ENCODE assay signal across 7 mouse cellular contexts in the genomic region with DNA sequence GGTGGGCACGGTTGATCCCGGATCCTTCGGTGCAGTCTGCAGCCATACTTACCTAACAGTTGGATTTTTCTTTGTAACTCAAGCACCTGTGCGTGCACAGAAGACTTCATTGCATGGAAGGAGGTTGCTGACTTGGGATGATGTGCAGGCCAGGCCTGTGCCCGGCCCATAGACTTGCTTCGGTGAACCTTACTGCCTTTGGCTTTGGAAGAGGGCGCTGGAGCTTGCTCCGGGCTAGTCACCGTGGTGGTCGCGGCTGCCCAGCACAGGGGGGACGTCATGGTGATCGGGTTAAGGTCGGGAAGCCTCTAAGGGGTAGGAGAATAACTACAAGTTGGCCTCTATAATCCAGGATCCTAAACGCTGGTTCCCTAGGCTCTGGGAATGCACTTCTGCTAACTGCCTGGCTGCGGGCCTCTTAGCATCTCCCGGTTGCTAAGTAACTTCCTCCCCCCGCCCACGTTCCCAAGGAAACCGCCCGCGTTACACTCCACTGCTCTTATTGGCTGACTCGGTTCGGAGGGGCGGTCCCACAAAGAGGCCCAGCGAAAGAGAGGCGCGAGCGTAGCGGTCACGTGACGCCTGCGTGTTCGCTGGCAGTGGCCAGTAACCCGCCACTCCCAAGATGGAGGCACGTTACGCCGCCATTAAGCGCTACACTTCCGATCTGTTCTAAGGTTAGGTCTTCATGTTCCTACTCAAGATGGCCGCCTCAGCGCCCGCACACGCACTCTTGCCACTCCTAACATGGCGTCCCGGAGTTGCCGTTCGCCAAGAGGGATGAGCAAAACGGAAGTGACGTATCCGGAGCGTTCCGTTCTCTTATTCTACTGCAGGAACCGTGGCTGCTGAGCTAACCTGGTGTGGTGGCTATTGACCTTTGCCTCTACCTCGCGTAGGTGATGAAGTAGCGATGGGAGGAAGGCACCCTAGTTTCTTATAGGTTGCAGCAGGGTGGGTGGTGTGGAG. TPM values are rescaled to one million over a fixed set of nuclear protein-coding genes. Genes with fewer than 3 reads are reported as not detected.
DNase-seq lines count a peak whose midpoint lies in the region; ATAC-seq lines count a peak whose summit lies in the region.

Gene Ccdc151 (minus strand): TSS at position 441 of the 969 bp plus-strand sequence.
Gene Prkcsh (plus strand): TSS at position 613 of the 969 bp plus-strand sequence.

- no peaks in the 10 kb centered on the region for H3K27me3 ChIP-seq in embryonic facial prominence, embryonic 12.5 days
- H3K27me3 ChIP-seq in limb, embryonic 11.5 days (ENCODE audit: control insufficient read depth, insufficient read depth, low read length) = no peaks in the 10 kb centered on the region
- H3K27me3 ChIP-seq in midbrain, embryonic 14.5 days (ENCODE audit: control insufficient read depth, insufficient read depth, low read length) = no peaks in the 10 kb centered on the region

- peak; percentile 98 for DNase-seq in adrenal gland, postnatal 25 days
- DNase-seq in heart, adult 11 months = peak; percentile 100
- DNase-seq in kidney, adult 18-20 months = peak; percentile 99
- DNase-seq in limb, embryonic 11.5 days (ENCODE audit: low spot score) = peak; percentile 98
- DNase-seq in midbrain, embryonic 14.5 days = peak; percentile 100
- DNase-seq in spleen, adult 18-20 months = peak; percentile 97 to 99

- peak; percentile 100 for ATAC-seq in embryonic facial prominence, embryonic 12.5 days (ENCODE audit: insufficient number of reproducible peaks, insufficient read depth, low FRiP score, low TSS enrichment)
- peak; percentile 99 for ATAC-seq in limb, embryonic 11.5 days (ENCODE audit: insufficient number of reproducible peaks, low FRiP score, low TSS enrichment, low read depth)
- peak; percentile 99 for ATAC-seq in midbrain, embryonic 14.5 days (ENCODE audit: low FRiP score, low TSS enrichment)

- peaks cover 34% of the 10 kb centered on the region for H3K36me3 ChIP-seq in embryonic facial prominence, embryonic 12.5 days
- H3K36me3 ChIP-seq in limb, embryonic 11.5 days (ENCODE audit: control insufficient read depth, insufficient read depth, low read length) = peaks cover 11% of the 10 kb centered on the region; the same call in 1 of the 2 replicates
- H3K36me3 ChIP-seq in midbrain, embryonic 14.5 days (ENCODE audit: control insufficient read depth, insufficient read depth, low read length) = peaks cover 34% of the 10 kb centered on the region

- peak within 1 kb of the TSS; percentile 26; the same call in 1 of the 2 replicates for H3K27ac ChIP-seq in embryonic facial prominence, embryonic 12.5 days
- H3K27ac ChIP-seq in limb, embryonic 11.5 days (replicated peaks; ENCODE audit: low read depth, low read length) = no peak within 1 kb of the TSS
- H3K27ac ChIP-seq in midbrain, embryonic 14.5 days (replicated peaks; ENCODE audit: low read depth, low read length) = peak within 1 kb of the TSS; percentile 71

- H3K4me2 ChIP-seq in embryonic facial prominence, embryonic 12.5 days (replicated peaks) = peak within 1 kb of the TSS; percentile 82
- peak within 1 kb of the TSS; percentile 91 for H3K4me2 ChIP-seq in limb, embryonic 11.5 days (ENCODE audit: low read depth, severe bottlenecking)
- peak within 1 kb of the TSS; percentile 92 for H3K4me2 ChIP-seq in midbrain, embryonic 14.5 days (ENCODE audit: low read length)

- H3K9me3 ChIP-seq in embryonic facial prominence, embryonic 12.5 days = no peaks in the 10 kb centered on the region
- H3K9me3 ChIP-seq in limb, embryonic 11.5 days (ENCODE audit: control insufficient read depth, low read length) = no peaks in the 10 kb centered on the region
- H3K9me3 ChIP-seq in midbrain, embryonic 14.5 days (ENCODE audit: control insufficient read depth, low read length) = no peaks in the 10 kb centered on the region

- peaks cover 26% of the 10 kb centered on the region for H3K4me1 ChIP-seq in embryonic facial prominence, embryonic 12.5 days
- H3K4me1 ChIP-seq in limb, embryonic 11.5 days (ENCODE audit: control insufficient read depth, insufficient read depth, low read length) = peaks cover 10% of the 10 kb centered on the region
- H3K4me1 ChIP-seq in midbrain, embryonic 14.5 days (ENCODE audit: control insufficient read depth, insufficient read depth, low read length) = peaks cover 18% of the 10 kb centered on the region

- peak within 1 kb of the TSS; percentile 64 for H3K9ac ChIP-seq in embryonic facial prominence, embryonic 12.5 days
- peak within 1 kb of the TSS; percentile 67 for H3K9ac ChIP-seq in limb, embryonic 11.5 days (ENCODE audit: low read length)
- peak within 1 kb of the TSS; percentile 64 for H3K9ac ChIP-seq in midbrain, embryonic 14.5 days (replicated peaks; ENCODE audit: low read length)

- WGBS in embryonic facial prominence, embryonic 12.5 days = 5% methylated on average over 57 of the region's 57 CpGs
- WGBS in limb, embryonic 11.5 days = 6% methylated on average over 57 of the region's 57 CpGs
- 4% methylated on average over 57 of the region's 57 CpGs for WGBS in midbrain, embryonic 14.5 days

- peak within 1 kb of the TSS; percentile 72 for H3K4me3 ChIP-seq in embryonic facial prominence, embryonic 12.5 days
- peak within 1 kb of the TSS; percentile 79 for H3K4me3 ChIP-seq in limb, embryonic 11.5 days (ENCODE audit: low read depth, low read length)
- H3K4me3 ChIP-seq in midbrain, embryonic 14.5 days (replicated peaks; ENCODE audit: low read depth, low read length) = peak within 1 kb of the TSS; percentile 65

RNA-seq across cellular contexts. Expression of gene Ccdc151, which starts in this region (rescaled TPM):
- total RNA-seq in adrenal gland, postnatal 25 days (2021) = 1.3 and 3.7 TPM in 2 replicates
- polyA plus RNA-seq in embryonic facial prominence, embryonic 12.5 days (2016; fragmentation: Nextera tagmentation; extraction: Ambion mirVana) = 2.0 and 2.2 TPM in 2 replicates
- polyA plus RNA-seq in limb, embryonic 11.5 days (2014; fragmentation: Nextera tagmentation; extraction: Ambion mirVana) = 1.8 and 2.1 TPM in 2 replicates
- 4.5 and 4.6 TPM in 2 replicates for polyA plus RNA-seq in midbrain, embryonic 14.5 days (2014; fragmentation: Nextera tagmentation; extraction: Ambion mirVana)

RNA-seq across cellular contexts. Expression of gene Prkcsh, which starts in this region (rescaled TPM):
- total RNA-seq in adrenal gland, postnatal 25 days (2021) = 161 and 164 TPM in 2 replicates
- 113 and 115 TPM in 2 replicates for polyA plus RNA-seq in embryonic facial prominence, embryonic 12.5 days (2016; fragmentation: Nextera tagmentation; extraction: Ambion mirVana)
- 86.4 and 93.0 TPM in 2 replicates for polyA plus RNA-seq in limb, embryonic 11.5 days (2014; fragmentation: Nextera tagmentation; extraction: Ambion mirVana)
- 70.6 and 73.2 TPM in 2 replicates for polyA plus RNA-seq in midbrain, embryonic 14.5 days (2014; fragmentation: Nextera tagmentation; extraction: Ambion mirVana)
